Mouse (Mus musculus): ENCODE results near the gene Trappc11.

DNA sequence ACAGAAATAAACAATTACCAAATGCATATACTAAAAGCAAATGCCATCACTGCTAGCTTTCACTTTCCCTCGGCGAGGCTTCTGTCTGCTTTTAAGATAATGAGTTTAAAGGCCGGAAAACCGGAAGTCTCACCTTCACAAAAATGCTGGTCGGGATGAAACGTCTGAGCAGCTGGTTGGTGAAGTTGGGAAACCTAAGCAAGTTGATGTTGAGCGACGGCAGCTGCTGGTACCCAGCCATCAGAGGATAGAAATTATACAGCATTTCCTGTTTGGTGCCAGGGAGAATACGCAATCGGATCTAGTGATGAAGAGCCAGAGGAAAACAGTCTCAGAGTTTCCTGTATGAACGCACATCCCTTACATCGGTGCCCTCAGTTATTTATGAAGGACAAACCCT, 40.2 kb downstream of the Trappc11 start:
- TF ChIP-seq POLR2A (IDR thresholded peaks at IDR 0.05; ENCODE audit: control insufficient read depth, low read depth, low read length): no peak
- TF ChIP-seq CTCF (IDR thresholded peaks at IDR 0.05; ENCODE audit: control insufficient read depth, insufficient read depth, insufficient replicate concordance, low read depth, low read length): no peak

Measured in testis, adult 2 months (tissue).